Mouse (Mus musculus) embryonic fibroblast, embryonic 13.5 days (primary cell): ENCODE measurements at regions not wholly inside any gene's neighbourhood (a gene's known extent, or its start where the extent isn't known, plus 50 kb on each side); places are given as distances from the start of the nearest gene placed in this dataset.

Experiments used
- CTCF ChIP-seq: IDR thresholded peaks from 2 replicates; pipeline ENCODE4 v1.5.1; 2011; ENCODE audit warnings: mild to moderate bottlenecking, control low read depth, low read length, moderate library complexity, borderline replicate concordance; ENCODE audit not compliant: insufficient read depth
- POLR2A ChIP-seq: IDR thresholded peaks from 2 replicates; pipeline ENCODE4 v1.6.1; 2011; ENCODE audit warnings: low read depth, mild to moderate bottlenecking, control low read depth, low read length, moderate library complexity

DNA sequence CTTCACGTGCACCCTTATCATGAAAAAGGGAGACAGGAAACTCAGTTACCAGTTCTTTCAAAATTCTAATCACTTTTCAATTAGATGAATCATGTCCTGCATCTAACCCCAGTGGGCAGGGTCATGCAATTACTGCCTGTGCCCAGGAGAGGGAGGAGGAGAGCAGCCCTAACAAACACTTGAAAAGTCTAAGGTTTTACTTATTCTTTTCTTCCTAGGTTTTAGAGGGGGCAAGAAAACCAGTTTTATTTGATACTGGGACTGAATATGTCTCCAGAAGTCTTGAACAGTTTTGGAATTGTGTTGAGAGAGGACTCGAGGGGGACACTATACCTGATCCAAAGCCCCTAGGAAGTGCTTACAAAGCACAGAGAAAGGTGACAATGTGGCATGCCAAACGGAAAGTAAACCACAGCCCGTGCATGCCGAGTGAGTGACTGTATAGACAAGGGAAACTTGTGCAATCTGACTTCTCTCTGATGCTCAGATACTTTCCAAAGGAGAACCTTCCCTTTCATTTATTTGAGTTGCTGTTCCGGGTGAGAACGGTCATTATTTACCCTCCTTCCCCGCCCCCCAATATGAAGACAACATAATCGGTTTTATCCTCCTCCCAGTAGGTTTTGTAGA is 135.8 kb downstream of the Pmp22 start:
- TF ChIP-seq CTCF (peak; percentile 74; the same call in 1 of the 2 replicates), POLR2A (no peak)
